Mouse (Mus musculus): ENCODE measurements at regions not wholly inside any gene's neighbourhood (a gene's known extent, or its start where the extent isn't known, plus 50 kb on each side); places are given as distances from the start of the nearest gene placed in this dataset.

DNA sequence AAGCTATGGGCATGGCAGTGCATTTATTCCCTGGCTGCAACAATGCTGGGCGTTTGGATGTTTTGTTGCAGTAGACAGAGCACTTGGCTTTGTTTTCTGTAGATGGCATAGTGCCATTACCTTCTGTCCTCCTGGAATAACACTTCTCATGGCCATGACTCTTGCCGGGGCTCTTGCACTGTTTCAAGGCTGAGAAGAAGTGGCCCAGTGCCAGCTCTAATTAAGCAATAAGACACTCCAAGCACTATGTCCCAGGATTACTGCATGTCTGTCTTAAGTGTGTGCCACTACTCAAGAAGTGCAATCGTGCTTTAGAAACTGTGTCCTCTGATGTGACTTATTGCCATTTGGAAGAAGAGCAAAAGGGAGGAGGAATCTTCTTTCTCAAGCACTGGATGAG, 316.1 kb upstream of the Fam241a start:
- H3K36me3 ChIP-seq (replicated peaks) = no peaks in the 10 kb centered on the region
- no peak overlapping the region for H3K4me3 ChIP-seq
- H3K9me3 ChIP-seq = no peaks in the 10 kb centered on the region
- no peak for DNase-seq (ENCODE audit: low spot score)
- no peaks in the 10 kb centered on the region for H3K4me1 ChIP-seq
- no peak overlapping the region for H3K27ac ChIP-seq (replicated peaks)
- WGBS = 78% methylated on average over 3 of the region's 3 CpGs
- no peaks in the 10 kb centered on the region for H3K27me3 ChIP-seq (replicated peaks; ENCODE audit: low read depth, poor library complexity, severe bottlenecking)

DNA sequence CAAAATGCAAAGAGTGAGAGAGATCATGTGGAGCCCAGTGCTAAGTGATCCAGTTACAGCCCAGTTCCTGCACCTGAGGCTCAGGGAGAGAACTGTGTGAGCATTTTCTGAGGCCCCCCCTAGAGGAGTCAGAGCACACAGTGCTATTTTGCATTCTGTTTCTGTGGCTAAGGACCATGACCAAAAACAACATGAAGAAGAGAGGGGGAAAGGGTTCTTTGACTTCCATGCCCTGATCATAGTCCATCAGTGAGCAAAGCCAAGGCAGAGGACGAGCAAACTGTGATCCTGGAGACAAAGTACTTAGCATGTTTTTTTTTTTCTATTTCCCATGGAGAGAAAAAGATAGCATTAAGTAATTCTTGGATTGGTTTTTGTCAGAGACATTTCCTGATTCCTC, 314.5 kb upstream of the Fam241a start:
- DNase-seq (ENCODE audit: low spot score) = no peak
- Histone ChIP-seq H3K9me3 (no peaks in the 10 kb centered on the region), H3K4me1 (peaks cover 3% of the 10 kb centered on the region; the same call in 1 of the 2 replicates), H3K27ac (replicated peaks) (no peak overlapping the region), H3K27me3 (replicated peaks; ENCODE audit: low read depth, poor library complexity, severe bottlenecking) (no peaks in the 10 kb centered on the region), H3K4me3 (no peak overlapping the region), H3K36me3 (replicated peaks) (no peaks in the 10 kb centered on the region)
- 76% methylated on average over 1 of the region's 1 CpGs for WGBS

DNA sequence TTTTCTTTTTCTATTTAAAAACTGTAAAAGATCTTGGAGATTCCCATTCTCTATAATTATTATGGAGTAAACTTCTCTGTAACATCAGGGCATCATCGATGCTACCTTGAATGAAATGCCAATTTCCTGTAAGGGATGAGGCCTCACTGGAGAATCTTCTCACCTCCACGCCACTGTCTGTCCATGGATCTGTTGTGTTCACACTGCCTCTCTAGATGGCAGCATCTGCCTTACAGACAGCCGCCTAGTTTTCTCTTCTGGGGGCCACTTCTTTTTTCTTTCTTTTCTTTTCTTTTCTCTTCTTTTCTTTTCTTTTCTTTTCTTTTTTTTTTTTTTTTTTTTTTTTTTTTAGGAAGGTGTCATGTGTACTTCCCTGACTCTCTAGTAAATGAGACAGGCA, 310.8 kb upstream of the Fam241a start:
- H3K4me1 ChIP-seq = peaks cover 3% of the 10 kb centered on the region; the same call in 1 of the 2 replicates
- no peak for DNase-seq (ENCODE audit: low spot score)
- 51% methylated on average over 3 of the region's 3 CpGs for WGBS
- H3K27me3 ChIP-seq (replicated peaks; ENCODE audit: low read depth, poor library complexity, severe bottlenecking) = no peaks in the 10 kb centered on the region
- no peak overlapping the region for H3K4me3 ChIP-seq
- no peaks in the 10 kb centered on the region for H3K36me3 ChIP-seq (replicated peaks)
- no peak overlapping the region for H3K27ac ChIP-seq (replicated peaks)
- H3K9me3 ChIP-seq = no peaks in the 10 kb centered on the region

DNA sequence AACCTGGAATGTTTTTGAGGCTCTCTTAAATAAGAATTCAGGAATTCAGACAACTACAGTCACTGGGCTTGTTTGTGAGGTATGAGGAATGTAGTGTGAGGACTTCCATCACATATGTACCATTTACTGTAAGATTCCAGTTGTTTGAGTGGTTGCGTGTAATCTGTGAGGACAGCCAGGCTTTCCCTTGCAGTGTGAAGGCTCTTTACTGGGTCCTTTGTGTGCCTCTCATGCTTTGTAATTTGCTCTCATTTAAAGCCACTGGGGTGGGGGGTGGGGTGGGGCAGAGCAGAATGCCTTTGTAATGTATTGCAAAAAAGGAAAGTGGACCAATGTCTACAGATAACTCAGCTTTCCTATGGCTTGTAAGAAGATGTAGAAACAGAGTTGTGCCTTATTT, 310.4 kb upstream of the Fam241a start:
- Histone ChIP-seq H3K4me1 (peaks cover 3% of the 10 kb centered on the region; the same call in 1 of the 2 replicates), H3K27me3 (replicated peaks; ENCODE audit: low read depth, poor library complexity, severe bottlenecking) (no peaks in the 10 kb centered on the region), H3K36me3 (replicated peaks) (no peaks in the 10 kb centered on the region), H3K4me3 (no peak overlapping the region), H3K27ac (replicated peaks) (no peak overlapping the region), H3K9me3 (no peaks in the 10 kb centered on the region)
- 71% methylated on average over 1 of the region's 1 CpGs for WGBS
- no peak for DNase-seq (ENCODE audit: low spot score)

DNA sequence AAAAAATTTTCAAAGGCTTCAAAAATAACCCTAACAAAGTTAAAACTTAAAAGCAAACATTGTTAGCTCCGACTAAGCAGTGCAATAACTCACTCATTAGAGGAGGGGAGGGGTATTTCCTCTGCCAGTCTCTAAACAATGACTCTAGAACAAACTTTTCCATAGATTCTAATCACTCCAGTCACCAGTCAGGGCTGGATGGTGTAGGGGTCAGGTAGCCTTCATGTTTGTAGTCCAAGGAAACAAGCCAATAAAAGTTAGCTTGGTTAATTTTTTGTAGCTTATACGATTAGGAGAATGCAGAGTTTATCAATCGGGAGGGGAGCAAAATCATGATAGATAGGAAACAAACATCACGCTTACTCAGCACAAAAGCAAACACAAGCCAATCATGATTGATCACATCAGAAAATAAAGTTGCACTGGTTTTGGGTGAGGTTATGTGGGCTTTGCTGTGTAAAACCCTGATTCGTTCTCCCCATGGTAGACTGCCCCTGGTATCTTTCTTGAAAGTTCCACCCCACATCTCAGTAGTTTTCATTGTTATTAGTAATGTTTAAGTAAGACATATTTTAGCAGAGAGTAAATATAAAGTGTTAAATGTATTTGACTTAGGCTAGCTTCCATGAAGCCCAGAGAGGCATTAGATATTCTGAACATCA, 304.6 kb upstream of the Fam241a start:
- Histone ChIP-seq H3K27ac (replicated peaks) (no peak overlapping the region), H3K9me3 (no peaks in the 10 kb centered on the region), H3K4me3 (no peak overlapping the region), H3K36me3 (replicated peaks) (no peaks in the 10 kb centered on the region), H3K27me3 (replicated peaks; ENCODE audit: low read depth, poor library complexity, severe bottlenecking) (no peaks in the 10 kb centered on the region), H3K4me1 (no peaks in the 10 kb centered on the region)
- 78% methylated on average over 5 of the region's 5 CpGs for WGBS
- DNase-seq (ENCODE audit: low spot score) = no peak

DNA sequence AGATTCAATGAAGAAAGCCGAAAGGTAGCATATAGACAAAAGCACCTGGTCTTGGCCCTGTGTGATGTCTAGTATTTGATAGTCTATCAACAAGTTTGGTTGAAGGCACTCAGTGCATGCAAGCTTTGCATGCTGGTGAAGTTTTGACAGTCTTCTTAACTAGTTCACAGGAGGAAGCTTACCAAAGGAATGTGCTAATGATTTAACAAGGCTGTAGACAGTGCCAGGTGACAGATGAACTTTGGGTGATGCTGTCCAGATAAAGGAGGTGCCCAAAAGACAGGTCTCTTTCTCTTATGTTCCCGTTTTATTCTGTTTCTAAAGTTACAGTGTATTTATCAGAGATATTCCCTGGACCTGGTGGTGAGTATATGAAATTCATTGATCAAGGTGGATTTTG, 303.3 kb upstream of the Fam241a start:
- Histone ChIP-seq H3K4me1 (no peaks in the 10 kb centered on the region), H3K27ac (replicated peaks) (no peak overlapping the region)
- WGBS = 89% methylated on average over 2 of the region's 2 CpGs

DNA sequence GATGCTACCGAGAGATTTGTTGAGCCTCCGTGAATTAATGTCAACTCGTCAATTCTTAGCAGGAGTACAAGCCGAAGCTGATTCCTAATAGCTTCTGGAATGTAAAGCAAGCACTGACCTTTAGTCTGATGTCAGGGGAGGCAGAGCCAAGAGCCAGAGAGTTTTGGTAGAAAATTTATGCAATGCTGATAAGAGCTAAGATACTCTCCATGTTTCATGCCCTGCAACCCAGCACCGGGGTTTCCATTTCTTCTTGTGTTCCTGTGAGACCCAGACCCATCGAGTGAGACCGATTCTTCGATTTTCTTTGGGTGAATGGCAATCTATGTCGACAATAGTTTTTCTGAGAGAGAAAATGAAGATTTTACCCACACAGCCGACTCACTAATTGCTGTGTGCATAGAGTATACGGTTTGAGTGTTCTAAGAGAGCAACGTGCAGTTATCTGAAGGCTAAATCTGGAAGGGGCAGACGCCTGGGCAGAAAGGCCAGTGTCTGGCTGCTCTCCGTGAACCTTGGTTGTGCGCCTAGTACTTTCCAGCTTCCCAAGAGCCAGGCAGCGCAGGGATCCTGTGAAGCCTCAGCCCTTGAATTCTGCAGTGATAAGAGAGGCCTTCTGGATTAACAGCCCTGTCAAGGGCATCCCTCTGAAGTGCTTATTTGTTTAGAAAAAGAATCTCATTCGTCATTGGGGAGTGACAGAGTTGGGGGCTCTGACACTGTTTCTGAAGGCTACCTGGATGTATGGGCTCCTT, 296.1 kb upstream of the Fam241a start:
- Histone ChIP-seq H3K4me1 (peaks cover 7% of the 10 kb centered on the region), H3K9me3 (no peaks in the 10 kb centered on the region)
- WGBS = 69% methylated on average over 17 of the region's 17 CpGs

More for the DNA sequence above, 303.3 kb upstream of the Fam241a start:
- Histone ChIP-seq H3K27me3 (replicated peaks; ENCODE audit: low read depth, poor library complexity, severe bottlenecking) (no peaks in the 10 kb centered on the region), H3K9me3 (no peaks in the 10 kb centered on the region), H3K4me3 (no peak overlapping the region), H3K36me3 (replicated peaks) (no peaks in the 10 kb centered on the region)
- no peak for DNase-seq (ENCODE audit: low spot score)

DNA sequence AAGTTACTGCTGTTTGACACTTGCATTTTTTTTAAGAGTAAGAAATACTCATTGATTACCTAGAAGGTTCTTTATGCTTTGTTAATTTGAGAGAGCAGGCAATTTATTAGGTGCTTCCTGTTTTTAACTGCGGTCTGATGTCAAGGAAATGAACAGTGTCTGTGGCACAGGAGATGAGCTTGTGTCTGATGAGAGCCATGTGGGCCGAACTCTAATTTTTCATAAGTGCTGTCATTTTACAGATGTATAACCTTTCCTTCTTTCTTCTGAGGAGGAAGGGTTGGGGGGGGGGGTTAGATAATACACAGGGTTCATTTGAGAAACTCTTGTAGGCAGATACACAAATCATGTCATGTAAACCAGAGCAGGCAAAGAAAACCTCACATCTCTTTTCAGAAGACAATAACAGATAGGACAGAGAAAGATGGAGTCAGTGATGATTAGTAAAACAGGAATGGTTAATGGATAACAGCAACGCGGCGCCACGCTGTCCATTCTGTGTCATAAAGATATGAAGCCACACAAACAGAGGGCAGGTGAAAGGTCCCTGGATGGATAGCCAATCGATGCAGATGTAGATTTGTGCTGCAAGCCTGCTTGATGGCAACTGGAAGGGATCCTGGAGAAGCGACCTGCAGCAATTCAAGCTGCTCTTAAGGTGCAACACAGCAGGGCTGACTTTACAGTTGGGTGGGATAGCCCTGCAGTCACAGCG, 291.4 kb upstream of the Fam241a start:
- 84% methylated on average over 9 of the region's 9 CpGs for WGBS
- DNase-seq (ENCODE audit: low spot score) = no peak
- Histone ChIP-seq H3K27ac (replicated peaks) (no peak overlapping the region), H3K27me3 (replicated peaks; ENCODE audit: low read depth, poor library complexity, severe bottlenecking) (no peaks in the 10 kb centered on the region), H3K4me1 (peaks cover 6% of the 10 kb centered on the region), H3K9me3 (no peaks in the 10 kb centered on the region), H3K36me3 (replicated peaks) (no peaks in the 10 kb centered on the region), H3K4me3 (no peak overlapping the region)

More for the DNA sequence above, 296.1 kb upstream of the Fam241a start:
- Histone ChIP-seq H3K4me3 (no peak overlapping the region), H3K27ac (replicated peaks) (no peak overlapping the region), H3K27me3 (replicated peaks; ENCODE audit: low read depth, poor library complexity, severe bottlenecking) (no peaks in the 10 kb centered on the region), H3K36me3 (replicated peaks) (no peaks in the 10 kb centered on the region)
- DNase-seq (ENCODE audit: low spot score) = no peak

DNA sequence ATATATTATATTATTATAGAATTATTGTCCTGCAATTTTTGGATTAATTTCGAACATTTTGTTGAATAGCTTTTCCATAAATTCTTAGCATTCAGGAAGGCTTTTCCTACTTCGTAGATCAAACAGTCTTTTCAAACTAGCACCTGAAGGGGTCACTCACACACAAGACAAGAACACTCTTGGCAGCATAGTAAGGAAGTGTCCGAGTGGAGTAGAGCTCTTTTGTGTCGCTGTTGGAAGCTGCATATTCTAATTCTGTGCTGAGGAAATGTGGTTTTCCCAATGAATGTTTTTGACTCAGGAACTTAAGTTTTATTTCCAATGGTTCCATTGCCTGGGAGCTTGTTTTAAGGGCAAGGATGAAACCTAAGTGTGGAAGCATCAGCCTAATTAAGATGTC, 290.2 kb upstream of the Fam241a start:
- peak; percentile 24 for DNase-seq (ENCODE audit: low spot score)
- H3K9me3 ChIP-seq = no peaks in the 10 kb centered on the region
- H3K4me3 ChIP-seq = no peak overlapping the region
- H3K36me3 ChIP-seq (replicated peaks) = no peaks in the 10 kb centered on the region
- H3K27ac ChIP-seq (replicated peaks) = no peak overlapping the region
- 19% methylated on average over 4 of the region's 4 CpGs for WGBS
- H3K27me3 ChIP-seq (replicated peaks; ENCODE audit: low read depth, poor library complexity, severe bottlenecking) = no peaks in the 10 kb centered on the region
- H3K4me1 ChIP-seq = 0 out of 2 replicates have a peak, but pooled peaks cover 2% of the 10 kb centered on the region

DNA sequence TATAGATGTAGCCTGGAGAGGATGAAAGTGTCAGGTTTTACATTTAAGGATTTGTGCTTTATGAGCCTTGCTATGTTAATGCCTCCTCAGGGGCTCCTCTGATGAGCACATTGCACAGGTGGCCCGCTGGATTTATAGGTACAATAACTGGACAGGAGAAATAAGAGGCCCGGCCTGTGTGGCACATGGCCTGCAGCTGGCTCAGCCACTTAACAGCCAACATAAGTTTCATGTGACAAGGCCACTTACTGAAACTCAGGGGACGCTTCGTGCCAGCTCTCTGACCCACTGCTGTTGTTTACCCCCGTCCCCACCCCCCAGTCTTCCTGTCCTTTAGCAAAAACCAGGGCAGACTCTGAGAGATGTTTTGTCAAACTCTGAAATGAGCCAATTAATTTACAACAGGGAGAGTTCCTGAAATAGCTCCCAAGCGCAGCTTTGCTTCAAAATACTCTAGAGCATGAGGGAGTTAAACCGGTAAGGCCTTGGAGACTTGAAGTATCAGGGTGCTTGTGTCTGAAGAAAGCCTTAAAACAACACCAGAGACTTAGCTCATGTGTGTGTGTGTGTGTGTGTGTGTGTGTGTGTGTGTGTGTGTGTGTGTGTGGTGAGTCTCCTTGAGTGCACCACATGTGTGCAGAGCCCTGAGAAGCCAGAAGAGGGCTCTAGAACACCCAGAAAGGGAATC, 285.2 kb upstream of the Fam241a start:
- no peaks in the 10 kb centered on the region for H3K36me3 ChIP-seq (replicated peaks)
- 0 out of 2 replicates have a peak, but pooled peaks cover 4% of the 10 kb centered on the region for H3K4me1 ChIP-seq
- peak; percentile 25 for DNase-seq (ENCODE audit: low spot score)
- H3K9me3 ChIP-seq = no peaks in the 10 kb centered on the region
- H3K27me3 ChIP-seq (replicated peaks; ENCODE audit: low read depth, poor library complexity, severe bottlenecking) = no peaks in the 10 kb centered on the region
- no peak overlapping the region; the same call in 1 of the 2 replicates for H3K27ac ChIP-seq (replicated peaks)
- WGBS = 68% methylated on average over 7 of the region's 7 CpGs
- H3K4me3 ChIP-seq = no peak overlapping the region

DNA sequence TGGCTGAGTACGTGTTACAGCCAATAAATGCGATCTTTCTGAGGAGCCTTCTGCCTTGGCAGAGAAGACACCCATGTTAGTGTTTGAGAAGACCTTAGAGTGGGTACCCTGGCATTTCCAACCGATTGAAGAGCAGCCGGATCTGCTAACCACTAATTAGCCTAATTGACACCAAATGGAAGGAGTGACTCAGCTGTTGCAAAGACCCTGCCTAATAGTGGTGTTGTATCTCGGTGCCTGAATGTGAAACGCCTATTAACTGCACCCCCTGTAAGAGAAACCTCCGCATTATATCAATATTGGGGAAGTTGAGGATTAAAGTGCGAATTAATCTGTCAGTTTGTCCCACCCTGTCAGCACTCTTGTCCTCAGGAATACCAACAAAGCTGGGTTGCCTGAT, 253.1 kb upstream of the Fam241a start:
- H3K4me3 ChIP-seq = no peak overlapping the region
- H3K27ac ChIP-seq (replicated peaks) = no peak overlapping the region
- H3K4me1 ChIP-seq = peaks cover 9% of the 10 kb centered on the region
- no peaks in the 10 kb centered on the region for H3K27me3 ChIP-seq (replicated peaks; ENCODE audit: low read depth, poor library complexity, severe bottlenecking)
- WGBS = 46% methylated on average over 8 of the region's 8 CpGs
- no peaks in the 10 kb centered on the region for H3K9me3 ChIP-seq
- no peak for DNase-seq (ENCODE audit: low spot score)
- H3K36me3 ChIP-seq (replicated peaks) = no peaks in the 10 kb centered on the region

DNA sequence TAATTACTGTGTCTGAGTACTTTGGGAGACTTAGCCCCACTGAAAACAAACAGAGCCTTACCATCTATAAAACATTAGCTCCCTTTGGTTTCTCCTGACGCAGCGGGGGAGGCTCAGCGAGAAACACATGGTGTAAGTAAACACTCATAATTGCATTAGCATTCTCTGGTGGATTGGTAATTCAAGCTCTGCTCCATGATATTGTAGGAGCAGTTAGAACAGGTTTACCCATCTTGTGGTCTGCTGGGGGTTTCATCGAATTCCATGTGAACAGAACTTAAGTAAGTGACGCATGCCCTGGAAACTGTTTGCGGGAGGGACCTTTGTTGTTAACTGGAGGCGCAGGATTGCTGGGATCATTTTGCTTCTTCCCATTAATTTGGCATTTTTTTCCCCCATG, 249.2 kb upstream of the Fam241a start:
- Histone ChIP-seq H3K9me3 (no peaks in the 10 kb centered on the region), H3K27me3 (replicated peaks; ENCODE audit: low read depth, poor library complexity, severe bottlenecking) (no peaks in the 10 kb centered on the region), H3K4me1 (peaks cover 9% of the 10 kb centered on the region), H3K4me3 (no peak overlapping the region), H3K36me3 (replicated peaks) (no peaks in the 10 kb centered on the region), H3K27ac (replicated peaks) (no peak overlapping the region)
- peak; percentile 32 for DNase-seq (ENCODE audit: low spot score)
- 61% methylated on average over 7 of the region's 7 CpGs for WGBS

All from embryonic facial prominence, embryonic 10.5 days (tissue).